Mouse (Mus musculus) stomach, postnatal 0 days (tissue): ENCODE measurements around the gene Bag3.

Experiments used
- CTCF ChIP-seq: IDR thresholded peaks from 2 replicates; pipeline ENCODE4 v1.5.1; 2016; ENCODE audit warnings: antibody characterized with exemption, low read depth, mild to moderate bottlenecking, moderate library complexity
- EP300 ChIP-seq: optimal IDR thresholded peaks from 2 replicates; pipeline ENCODE3; 2016; ENCODE audit warnings: antibody characterized with exemption

GRCm38 (mm10) chr7:128550328-128551086, 27.1 kb downstream of the Bag3 start:
- TF ChIP-seq CTCF = no peak
- TF ChIP-seq EP300 = no peak
